Mouse (Mus musculus): Measurements from ENCODE around the gene Tgm2. TPM values are rescaled to one million over a fixed set of nuclear protein-coding genes. Genes with fewer than 3 reads are reported as not detected.

The Tgm2 gene
- 10 to 100 TPM; 27.0 to 55.7 (median 39.4) TPM for total RNA-seq (2022)

GRCm38 (mm10) chr2:158146223-158146622 lies at the start of gene Tgm2:
Gene Tgm2 (minus strand): TSS chr2:158146436.
- DNase-seq (ENCODE audit: low spot score in 2 of 2): peak; percentile 90 to 91

GRCm38 (mm10) chr2:158194945-158195640 lies 48.9 kb upstream of the Tgm2 start:
- peak in 1 of 2 experiments; percentile 34 for DNase-seq (ENCODE audit: low spot score in 2 of 2)

GRCm38 (mm10) chr2:158193611-158194336 lies 47.5 kb upstream of the Tgm2 start:
- no peak for DNase-seq (ENCODE audit: low spot score in 2 of 2)

GRCm38 (mm10) chr2:158191098-158191497 lies 44.9 kb upstream of the Tgm2 start:
- DNase-seq (ENCODE audit: low spot score in 2 of 2): peak; percentile 68 to 76

- no peak for DNase-seq (ENCODE audit: low spot score in 2 of 2)
Observed at GRCm38 (mm10) chr2:158189451-158189850, 43.2 kb upstream of the Tgm2 start.

- no peak for DNase-seq (ENCODE audit: low spot score in 2 of 2)
Observed at GRCm38 (mm10) chr2:158186206-158186871, 40.1 kb upstream of the Tgm2 start.

GRCm38 (mm10) chr2:158183266-158183665 lies 37.0 kb upstream of the Tgm2 start:
- DNase-seq (ENCODE audit: low spot score in 2 of 2): no peak

- no peak for DNase-seq (ENCODE audit: low spot score in 2 of 2)
Observed at GRCm38 (mm10) chr2:158181932-158182331, 35.7 kb upstream of the Tgm2 start.

GRCm38 (mm10) chr2:158180797-158181196 lies 34.6 kb upstream of the Tgm2 start:
- no peak for DNase-seq (ENCODE audit: low spot score in 2 of 2)

GRCm38 (mm10) chr2:158179370-158180111 lies 33.3 kb upstream of the Tgm2 start:
- peak; percentile 42 to 63 for DNase-seq (ENCODE audit: low spot score in 2 of 2)

GRCm38 (mm10) chr2:158178696-158179369 lies 32.6 kb upstream of the Tgm2 start:
- peak; percentile 72 to 77 for DNase-seq (ENCODE audit: low spot score in 2 of 2)

- DNase-seq (ENCODE audit: low spot score in 2 of 2): no peak
Observed at GRCm38 (mm10) chr2:158178139-158178538, 31.9 kb upstream of the Tgm2 start.

- no peak for DNase-seq (ENCODE audit: low spot score in 2 of 2)
Observed at GRCm38 (mm10) chr2:158177574-158177973, 31.3 kb upstream of the Tgm2 start.

GRCm38 (mm10) chr2:158176763-158177162 lies 30.5 kb upstream of the Tgm2 start:
- no peak for DNase-seq (ENCODE audit: low spot score in 2 of 2)

GRCm38 (mm10) chr2:158175433-158175832 lies 29.2 kb upstream of the Tgm2 start:
- DNase-seq (ENCODE audit: low spot score in 2 of 2): no peak

- DNase-seq (ENCODE audit: low spot score in 2 of 2): no peak
Observed at GRCm38 (mm10) chr2:158174958-158175357, 28.7 kb upstream of the Tgm2 start.

GRCm38 (mm10) chr2:158174438-158174837 lies 28.2 kb upstream of the Tgm2 start:
- DNase-seq (ENCODE audit: low spot score in 2 of 2): no peak

- no peak for DNase-seq (ENCODE audit: low spot score in 2 of 2)
Observed at GRCm38 (mm10) chr2:158170394-158170793, 24.2 kb upstream of the Tgm2 start.

- DNase-seq (ENCODE audit: low spot score in 2 of 2): no peak
Observed at GRCm38 (mm10) chr2:158169771-158170170, 23.5 kb upstream of the Tgm2 start.

- no peak for DNase-seq (ENCODE audit: low spot score in 2 of 2)
Observed at GRCm38 (mm10) chr2:158169351-158169750, 23.1 kb upstream of the Tgm2 start.

- no peak for DNase-seq (ENCODE audit: low spot score in 2 of 2)
Observed at GRCm38 (mm10) chr2:158168741-158169211, 22.5 kb upstream of the Tgm2 start.

Measured in gastrocnemius, adult 8-10 months (tissue).